Mouse (Mus musculus) cerebellum, adult 2 months (tissue): Measurements from ENCODE around the gene Gm45140. TPM values are rescaled to one million over a fixed set of nuclear protein-coding genes. Genes with fewer than 3 reads are reported as not detected.

Source experiments
- DNase-seq, 2 experiments: peaks; one replicate each; pipeline ENCODE4 v3.0.0; 2021
- H3K27ac ChIP-seq: fragments of 200-500 bp; 2 replicates; pipeline ENCODE4 v1.5.1; 2012; ENCODE audit warnings: low read length, control low read depth, inconsistent platforms; ENCODE audit not compliant: insufficient read depth
- H3K27me3 ChIP-seq: fragments of 200-500 bp; 2 replicates; pipeline ENCODE4 v1.6.1; 2012; ENCODE audit warnings: inconsistent platforms, mild to moderate bottlenecking, low read length, moderate library complexity; ENCODE audit not compliant: control insufficient read depth, insufficient read depth
- H3K4me1 ChIP-seq: fragments of 200-500 bp; 2 replicates; pipeline ENCODE4 v1.6.1; 2011; ENCODE audit warnings: low read length; ENCODE audit not compliant: control insufficient read depth, insufficient read depth
- H3K4me3 ChIP-seq: fragments of 200-500 bp; replicated peaks from 2 replicates; pipeline ENCODE3; 2011; ENCODE audit warnings: mild to moderate bottlenecking, low read depth, low read length, control low read depth; ENCODE audit not compliant: insufficient read depth
- CTCF ChIP-seq: fragments of 200-500 bp; IDR thresholded peaks from 2 replicates; pipeline ENCODE4 v1.5.1; 2011; ENCODE audit warnings: low read depth, mild to moderate bottlenecking, control low read depth, low read length, moderate library complexity, borderline replicate concordance; ENCODE audit not compliant: insufficient read depth
- POLR2A ChIP-seq: fragments of 200-500 bp; IDR thresholded peaks from 2 replicates; pipeline ENCODE4 v1.6.1; 2011; ENCODE audit warnings: low read length, control low read depth, borderline replicate concordance; ENCODE audit not compliant: insufficient read depth
- WGBS: fragments of 180-500 bp; shearing (Covaris S2); methylation state at CpG from one replicate; pipeline ENCODE4 v1.1.7; 2018; 5-methylcytosine and 5-hydroxymethylcytosine counted together
- polyA plus RNA-seq: library from polyadenylated mRNA; depleted of rRNA; stranded (reverse); fragments of >200 nt; gene quantifications from 2 replicates; pipeline ENCODE4 v1.2.3, GENCODE M21; 2012; rRNA removed

Gm45140 gene
- polyA plus RNA-seq = 4.9 and 5.7 TPM in 2 replicates

DNA sequence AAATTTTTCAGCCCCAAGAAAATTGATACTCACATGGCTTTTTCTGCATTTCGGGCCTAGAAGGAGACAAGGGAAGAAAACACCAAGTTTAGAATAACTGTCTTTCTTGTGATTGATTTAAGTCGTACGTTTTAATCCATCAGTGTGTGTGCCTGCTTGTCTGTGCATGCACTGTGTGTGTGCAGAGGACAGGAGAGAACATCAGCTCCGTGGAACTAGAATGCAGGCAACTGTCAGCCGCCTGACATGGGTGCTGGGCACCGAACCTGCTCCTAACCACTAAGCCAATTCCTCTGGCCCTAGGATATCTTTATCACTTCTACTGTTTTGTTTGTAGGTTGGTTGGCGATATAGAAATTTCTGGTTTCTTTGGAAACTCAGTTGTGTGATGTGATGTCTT is at the start of gene Gm45140:
Gene Gm45140, minus strand, starts transcription at position 101 of the 400 bp plus-strand sequence.
- 96% methylated on average over 7 of the region's 7 CpGs for WGBS
- no peak for TF ChIP-seq CTCF
- TF ChIP-seq POLR2A = no peak
- no peaks in the 10 kb centered on the region; the same call in 1 of the 2 replicates for H3K4me1 ChIP-seq
- H3K27ac ChIP-seq = no peak within 1 kb of the TSS
- no peak within 1 kb of the TSS for H3K4me3 ChIP-seq
- DNase-seq = no peak
- H3K27me3 ChIP-seq = no peaks in the 10 kb centered on the region

DNA sequence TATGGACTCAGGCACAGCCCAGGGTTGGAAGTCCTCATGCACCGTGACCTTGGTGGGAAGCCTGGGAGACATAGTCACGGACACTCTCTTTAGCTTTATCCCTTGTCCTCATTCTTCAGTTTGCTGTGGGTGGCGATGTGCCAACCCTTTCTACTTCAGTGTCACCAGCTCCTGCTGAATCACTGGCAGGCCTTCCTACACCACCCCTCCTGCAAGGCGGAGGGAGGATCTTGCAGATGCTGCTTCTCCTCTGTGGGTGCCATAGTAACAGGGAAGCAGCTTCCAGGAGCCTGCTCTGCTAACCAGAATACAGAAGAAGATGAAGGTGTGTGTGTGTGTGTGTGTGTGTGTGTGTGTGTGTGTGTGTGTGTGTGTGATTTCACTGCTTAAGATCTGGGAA is 47.2 kb upstream of the Gm45140 start:
- no peak overlapping the region for H3K27ac ChIP-seq
- WGBS = 26% methylated on average over 4 of the region's 4 CpGs
- H3K4me3 ChIP-seq = no peak overlapping the region
- H3K4me1 ChIP-seq = no peaks in the 10 kb centered on the region
- TF ChIP-seq CTCF = no peak
- no peak for TF ChIP-seq POLR2A
- no peaks in the 10 kb centered on the region for H3K27me3 ChIP-seq
- DNase-seq = no peak

DNA sequence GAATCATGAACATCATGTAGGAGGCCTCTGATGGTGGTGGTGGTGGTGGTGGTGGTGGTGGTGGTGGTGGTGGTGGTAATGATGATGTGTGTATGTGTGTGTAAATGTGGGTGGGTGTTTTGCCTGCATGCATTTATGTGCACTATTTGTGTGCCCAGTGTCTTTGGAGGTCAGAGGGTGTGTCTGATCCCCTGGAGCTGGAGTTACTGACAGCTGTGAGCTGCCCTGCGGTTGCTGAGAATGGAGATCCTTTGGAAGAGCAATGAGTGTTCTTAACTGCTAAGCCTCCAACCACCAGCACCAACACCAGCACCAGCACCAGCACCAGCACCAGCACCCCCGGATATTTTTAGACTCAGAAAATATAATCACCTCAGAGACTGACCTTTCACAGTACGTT is 46.6 kb upstream of the Gm45140 start:
- Histone ChIP-seq H3K27me3 (no peaks in the 10 kb centered on the region), H3K27ac (no peak overlapping the region), H3K4me3 (no peak overlapping the region), H3K4me1 (no peaks in the 10 kb centered on the region)
- DNase-seq = no peak
- 79% methylated on average over 3 of the region's 3 CpGs for WGBS
- TF ChIP-seq POLR2A = no peak
- TF ChIP-seq CTCF = no peak

DNA sequence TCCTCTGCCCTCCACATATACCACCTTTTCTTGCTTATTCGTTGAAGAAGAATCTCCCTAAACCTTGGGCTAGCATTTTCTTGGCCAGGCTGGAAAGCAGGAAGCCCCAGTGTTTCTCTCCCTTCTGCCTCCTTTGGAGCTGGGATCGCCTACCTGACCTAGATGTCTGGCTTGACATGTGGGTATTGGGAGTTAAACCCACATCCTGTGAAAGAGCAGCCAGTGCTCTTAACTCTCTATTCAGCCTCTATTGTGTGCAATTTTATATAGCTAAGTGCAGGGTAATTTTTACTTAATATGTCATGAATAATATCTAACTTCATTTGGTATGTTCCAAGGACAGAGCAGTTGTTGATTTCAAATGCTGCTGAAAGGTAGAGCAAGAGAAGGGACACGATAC is 44.0 kb upstream of the Gm45140 start:
- no peak for TF ChIP-seq CTCF
- Histone ChIP-seq H3K4me3 (no peak overlapping the region), H3K27ac (no peak overlapping the region), H3K27me3 (no peaks in the 10 kb centered on the region), H3K4me1 (no peaks in the 10 kb centered on the region)
- WGBS = 64% methylated on average over 3 of the region's 3 CpGs
- DNase-seq = no peak

DNA sequence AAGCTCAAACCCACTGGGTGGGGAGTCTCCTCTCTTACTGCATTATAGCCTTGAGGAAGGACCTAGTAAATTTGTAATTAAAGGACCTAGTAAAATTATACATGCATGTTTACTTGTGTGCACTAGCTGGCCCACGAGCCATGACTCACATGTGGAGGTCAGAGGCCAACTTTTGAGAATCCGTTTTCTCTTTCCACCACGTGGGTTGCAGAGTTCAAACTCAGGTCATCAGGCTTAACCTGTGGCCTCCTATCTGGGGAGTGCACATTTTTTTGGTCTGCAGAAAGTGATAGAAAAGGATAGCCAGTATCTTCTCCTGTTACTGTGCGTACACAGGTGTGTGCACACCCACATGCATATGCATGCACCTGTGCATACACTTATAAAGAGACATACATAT is 43.4 kb upstream of the Gm45140 start:
- H3K27ac ChIP-seq = no peak overlapping the region
- H3K4me1 ChIP-seq = no peaks in the 10 kb centered on the region
- H3K27me3 ChIP-seq = no peaks in the 10 kb centered on the region
- DNase-seq = no peak
- TF ChIP-seq CTCF = no peak
- no peak for TF ChIP-seq POLR2A
- no peak overlapping the region for H3K4me3 ChIP-seq
- WGBS = 70% methylated on average over 4 of the region's 4 CpGs

DNA sequence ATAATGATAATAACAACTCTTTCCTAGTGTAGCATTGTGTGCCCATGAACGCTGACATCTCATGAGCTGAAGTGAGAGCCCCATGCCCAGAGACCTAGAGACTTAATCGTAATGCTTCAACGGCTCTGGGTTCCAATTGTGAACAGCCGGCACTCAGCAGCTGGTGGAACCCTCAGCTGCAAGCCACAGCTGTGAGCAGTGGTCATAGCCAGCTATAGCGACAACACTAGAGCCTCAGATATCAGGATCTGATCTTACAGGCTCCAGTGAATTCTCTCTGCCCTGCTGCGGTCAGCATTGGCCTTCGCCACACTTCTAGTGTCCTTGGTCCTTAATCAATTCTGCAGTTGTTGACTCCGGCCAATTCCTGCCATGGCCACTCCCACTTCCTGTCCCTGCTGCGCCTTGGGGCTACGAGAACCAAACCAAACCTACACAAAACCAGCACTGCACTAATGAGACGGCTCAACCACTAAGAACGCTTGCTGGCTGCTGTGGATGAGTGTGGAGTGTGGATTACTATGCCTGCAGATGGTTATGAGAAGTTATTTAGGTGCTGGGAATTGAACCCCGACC is 40.6 kb upstream of the Gm45140 start:
- TF ChIP-seq POLR2A (no peak), CTCF (no peak)
- H3K27ac ChIP-seq = no peak overlapping the region
- no peaks in the 10 kb centered on the region for H3K27me3 ChIP-seq
- no peak overlapping the region for H3K4me3 ChIP-seq
- no peaks in the 10 kb centered on the region for H3K4me1 ChIP-seq
- DNase-seq = no peak
- WGBS = 77% methylated on average over 13 of the region's 13 CpGs

DNA sequence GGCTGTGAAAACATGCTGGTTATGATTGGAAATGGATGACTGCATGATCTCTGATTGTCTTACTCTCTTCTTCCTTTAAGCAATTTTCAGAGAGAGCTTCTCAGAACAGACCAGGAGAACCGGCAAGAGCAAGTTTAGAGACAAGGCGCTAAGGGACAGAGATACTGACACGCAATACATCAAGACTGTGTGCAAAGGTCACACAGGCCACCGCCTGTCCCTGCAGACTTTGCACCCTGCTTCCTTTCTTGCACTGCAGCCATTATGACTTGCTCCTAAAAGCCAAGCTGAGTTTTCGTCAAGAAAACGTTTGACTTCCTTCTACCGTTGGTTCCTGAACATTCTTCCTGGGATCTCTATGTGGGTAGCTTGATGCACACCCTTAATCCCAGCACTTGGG is 40.0 kb upstream of the Gm45140 start:
- WGBS = 94% methylated on average over 7 of the region's 7 CpGs
- Histone ChIP-seq H3K27ac (no peak overlapping the region), H3K4me1 (no peaks in the 10 kb centered on the region)

DNA sequence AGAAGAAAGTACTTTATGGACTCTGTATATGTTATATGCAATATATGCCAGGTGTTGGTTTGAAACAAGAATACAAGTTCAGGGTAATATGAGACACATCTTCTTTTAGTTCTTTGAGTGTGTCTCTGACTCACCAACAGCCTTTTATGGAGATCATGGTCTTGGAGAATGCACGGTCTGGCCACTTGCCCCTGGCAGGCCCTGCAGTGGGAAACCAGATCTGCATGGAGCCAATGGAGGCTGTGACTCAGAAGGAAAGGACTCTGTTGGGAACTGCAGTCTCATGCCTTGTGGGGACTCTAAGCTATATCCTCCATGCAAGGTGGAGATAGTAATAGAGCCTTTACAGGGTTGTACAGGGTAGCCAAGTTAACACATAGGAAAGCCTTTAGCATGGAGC is 39.5 kb upstream of the Gm45140 start:
- no peak for TF ChIP-seq POLR2A
- WGBS = 69% methylated on average over 1 of the region's 1 CpGs
- Histone ChIP-seq H3K27me3 (no peaks in the 10 kb centered on the region), H3K27ac (no peak overlapping the region), H3K4me1 (no peaks in the 10 kb centered on the region), H3K4me3 (no peak overlapping the region)
- DNase-seq = no peak

More for the DNA sequence above, 40.0 kb upstream of the Gm45140 start:
- Histone ChIP-seq H3K27me3 (no peaks in the 10 kb centered on the region), H3K4me3 (no peak overlapping the region)
- no peak for DNase-seq
- TF ChIP-seq POLR2A (no peak), CTCF (no peak)
